Mouse (Mus musculus) hematopoietic stem cell, adult 5-6 weeks (primary cell): Measurements from ENCODE around the gene Prpf3. TPM values are rescaled to one million over a fixed set of nuclear protein-coding genes. Genes with fewer than 3 reads are reported as not detected.
A peak's percentile ranks its signal among the peaks of the same experiment; 100 is the strongest.
"Not testable (repeated sequence)": the region's sequence is repeated elsewhere in the genome, so short reads cannot be mapped to it uniquely, and the experiment has no call there.

Experiments
- ATAC-seq, 2 experiments: fragments of 125-278 bp in 1 of 2; replicated peaks in 1 of 2; 2 replicates each; pipeline ENCODE4 v1.8.0; 2016 to 2017; ENCODE audit warnings: inconsistent platforms in 2 of 2, mild to moderate bottlenecking in 2 of 2, moderate number of reproducible peaks in 2 of 2, low read depth in 1 of 2, moderate TSS enrichment in 1 of 2; ENCODE audit not compliant: low FRiP score in 2 of 2, poor library complexity in 2 of 2, severe bottlenecking in 2 of 2, insufficient read depth in 1 of 2, low TSS enrichment in 1 of 2
- total RNA-seq: library from RNA; stranded (forward); fragments of 172-1452, 232-1000 nt; gene quantifications from 2 replicates; pipeline ENCODE4 v1.2.3, GENCODE M21; 2017

Prpf3 gene
- 42.8 and 46.1 TPM in 2 replicates for total RNA-seq

GRCm38 (mm10) chr3:95855502-95856089 is at the start of gene Prpf3:
Prpf3 (minus strand) TSS chr3:95855885.
- peak; percentile 92 to 98 for ATAC-seq

GRCm38 (mm10) chr3:95904568-95904967 is 48.9 kb upstream of the Prpf3 start, which contains the start of gene Car14:
Car14 (minus strand) TSS chr3:95904691.
- ATAC-seq: 0 out of 4 replicates have a peak, but pooled peaks of 1 of the 2 experiments have one; percentile 8

- ATAC-seq: no peak
Measured at GRCm38 (mm10) chr3:95903753-95904502, 48.2 kb upstream of the Prpf3 start.

GRCm38 (mm10) chr3:95902643-95903042 is 47.0 kb upstream of the Prpf3 start:
- no peak for ATAC-seq

- no peak for ATAC-seq
Measured at GRCm38 (mm10) chr3:95902373-95902625, 46.6 kb upstream of the Prpf3 start.

- ATAC-seq: no peak
Measured at GRCm38 (mm10) chr3:95901616-95902372, 46.1 kb upstream of the Prpf3 start.

GRCm38 (mm10) chr3:95899800-95900524 is 44.3 kb upstream of the Prpf3 start:
- no peak for ATAC-seq

GRCm38 (mm10) chr3:95895501-95895900 is 39.8 kb upstream of the Prpf3 start:
- ATAC-seq: not testable (repeated sequence)

GRCm38 (mm10) chr3:95894317-95895160 is 38.9 kb upstream of the Prpf3 start:
- ATAC-seq: no peak

- peak; percentile 97 for ATAC-seq
Measured at GRCm38 (mm10) chr3:95893606-95894316, 38.1 kb upstream of the Prpf3 start, which contains the start of gene Aph1a. Aph1a (plus strand) TSS chr3:95893969.

GRCm38 (mm10) chr3:95893126-95893525 is 37.4 kb upstream of the Prpf3 start:
- no peak for ATAC-seq

- no peak for ATAC-seq
Measured at GRCm38 (mm10) chr3:95892066-95893052, 36.7 kb upstream of the Prpf3 start.

GRCm38 (mm10) chr3:95891211-95892065 is 35.8 kb upstream of the Prpf3 start, which contains the start of gene BC028528:
BC028528 (minus strand) TSS chr3:95892005.
- ATAC-seq: peak; percentile 52 to 59

GRCm38 (mm10) chr3:95889664-95890063 is 34.0 kb upstream of the Prpf3 start:
- no peak for ATAC-seq
